In the genomic region with DNA sequence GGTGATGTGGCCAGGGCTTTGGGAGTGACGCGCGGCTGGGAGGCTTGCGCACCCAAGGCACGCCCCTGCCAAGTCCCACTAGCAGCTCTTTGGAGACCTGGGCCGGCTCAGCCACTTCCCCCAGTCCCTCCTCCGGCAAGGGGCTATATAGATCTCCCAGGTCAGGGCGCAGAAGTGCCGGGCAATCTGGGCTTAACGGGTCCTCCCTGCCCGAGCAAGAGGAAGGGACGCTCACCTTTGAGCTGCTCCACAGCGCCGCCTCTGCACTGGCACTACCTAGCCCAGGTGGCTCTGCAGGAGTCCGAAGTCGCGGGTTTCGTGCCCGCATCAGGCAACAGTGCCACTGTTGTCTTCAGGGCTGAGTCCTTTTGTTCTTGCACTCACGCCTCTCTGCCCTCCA, we compare ENCODE assay signal across 9 mouse cellular contexts. TPM values are rescaled to one million over a fixed set of nuclear protein-coding genes. Genes with fewer than 3 reads are reported as not detected.
DNase-seq lines count a peak whose midpoint lies in the region; ATAC-seq and TF ChIP-seq lines count a peak whose summit lies in the region.
"Had no signal": no experiment of that assay in that cellular context is flagged by ENCODE, and none has a peak within 500 bp of the region (broad histone marks: within the 10 kb centered on the region; RNA-seq: fewer than 3 reads in every experiment).

A gene (plus strand): TSS at position 177 of the 400 bp plus-strand sequence.

- TF ChIP-seq CTCF in intestine, postnatal 0 days (IDR thresholded peaks at IDR 0.05; ENCODE audit: low read depth): peak; percentile 55

- no peaks in the 10 kb centered on the region for H3K36me3 ChIP-seq in heart, embryonic 12.5 days
- no peaks in the 10 kb centered on the region for H3K36me3 ChIP-seq in embryonic facial prominence, embryonic 12.5 days
- H3K36me3 ChIP-seq in intestine, postnatal 0 days (ENCODE audit: control insufficient read depth, insufficient read depth): no peaks in the 10 kb centered on the region
- H3K36me3 ChIP-seq in neural tube, embryonic 14.5 days (ENCODE audit: control insufficient read depth, insufficient read depth, low read length): no peaks in the 10 kb centered on the region
- H3K36me3 ChIP-seq: G1E had no signal

- H3K4me2 ChIP-seq in heart, embryonic 12.5 days: peak within 1 kb of the TSS; percentile 73
- H3K4me2 ChIP-seq in embryonic facial prominence, embryonic 12.5 days (replicated peaks): peak within 1 kb of the TSS; percentile 53
- H3K4me2 ChIP-seq in intestine, postnatal 0 days (replicated peaks; ENCODE audit: low read depth): peak within 1 kb of the TSS; percentile 58
- peak within 1 kb of the TSS; percentile 30 for H3K4me2 ChIP-seq in neural tube, embryonic 14.5 days (ENCODE audit: low read depth, low read length)

- ATAC-seq in heart, embryonic 12.5 days (ENCODE audit: insufficient number of reproducible peaks, low FRiP score): no peak
- ATAC-seq in embryonic facial prominence, embryonic 12.5 days (ENCODE audit: insufficient number of reproducible peaks, insufficient read depth, low FRiP score, low TSS enrichment): no peak
- peak; percentile 54; the same call in 1 of the 2 replicates for ATAC-seq in intestine, postnatal 0 days
- 0 out of 2 replicates have a peak, but pooled peaks have one; percentile 28 for ATAC-seq in neural tube, embryonic 14.5 days (ENCODE audit: low read depth)

- peaks cover 8% of the 10 kb centered on the region for H3K4me1 ChIP-seq in heart, embryonic 12.5 days (replicated peaks)
- H3K4me1 ChIP-seq in embryonic facial prominence, embryonic 12.5 days: no peaks in the 10 kb centered on the region
- no peaks in the 10 kb centered on the region for H3K4me1 ChIP-seq in intestine, postnatal 0 days (replicated peaks; ENCODE audit: control insufficient read depth, insufficient read depth, low read length)
- no peaks in the 10 kb centered on the region for H3K4me1 ChIP-seq in neural tube, embryonic 14.5 days (ENCODE audit: control insufficient read depth, insufficient read depth, low read length)

- no peak for DNase-seq in heart, postnatal 25 days (ENCODE audit: low spot score)
- DNase-seq in Muller cell, postnatal 12 days (ENCODE audit: inconsistent ontology term): peak; percentile 11
- DNase-seq in spleen, adult 12 weeks (ENCODE audit: low spot score): no peak
- DNase-seq in c-Kit-positive CD71-positive TER-119-positive erythroid progenitor cells, embryonic 14.5 days (ENCODE audit: low spot score): no peak

- WGBS in heart, embryonic 12.5 days: 3% methylated on average over 18 of the region's 20 CpGs
- WGBS in embryonic facial prominence, embryonic 12.5 days: 2% methylated on average over 20 of the region's 20 CpGs
- WGBS in intestine, postnatal 0 days: 3% methylated on average over 20 of the region's 20 CpGs
- 1% methylated on average over 20 of the region's 20 CpGs for WGBS in neural tube, embryonic 14.5 days

- H3K4me3 ChIP-seq in heart, embryonic 12.5 days: peak within 1 kb of the TSS; percentile 41
- peak within 1 kb of the TSS; percentile 27 for H3K4me3 ChIP-seq in embryonic facial prominence, embryonic 12.5 days
- H3K4me3 ChIP-seq in intestine, postnatal 0 days (ENCODE audit: low read depth, low read length): peak within 1 kb of the TSS; percentile 1; the same call in 1 of the 2 replicates
- H3K4me3 ChIP-seq in neural tube, embryonic 14.5 days (ENCODE audit: low read depth, low read length): no peak within 1 kb of the TSS

- no peak within 1 kb of the TSS for H3K27ac ChIP-seq in heart, embryonic 12.5 days (ENCODE audit: poor library complexity, severe bottlenecking)
- H3K27ac ChIP-seq in embryonic facial prominence, embryonic 12.5 days: no peak within 1 kb of the TSS
- H3K27ac ChIP-seq in intestine, postnatal 0 days (ENCODE audit: low read depth, low read length): no peak within 1 kb of the TSS
- H3K27ac ChIP-seq in neural tube, embryonic 14.5 days (ENCODE audit: low read depth, low read length): no peak within 1 kb of the TSS

- H3K9me3 ChIP-seq in heart, embryonic 12.5 days (replicated peaks): no peaks in the 10 kb centered on the region
- no peaks in the 10 kb centered on the region for H3K9me3 ChIP-seq in embryonic facial prominence, embryonic 12.5 days
- no peaks in the 10 kb centered on the region for H3K9me3 ChIP-seq in intestine, postnatal 0 days (ENCODE audit: control insufficient read depth)
- H3K9me3 ChIP-seq in neural tube, embryonic 14.5 days (ENCODE audit: control insufficient read depth, low read length): no peaks in the 10 kb centered on the region
- H3K9me3 ChIP-seq: G1E had no signal

- intact Hi-C loops in heart, postnatal 25 days (cut with DNase I): no loop called here

- H3K9ac ChIP-seq in heart, embryonic 12.5 days: no peak within 1 kb of the TSS
- 0 out of 2 replicates have a peak within 1 kb of the TSS, but pooled peaks have one; percentile 4 for H3K9ac ChIP-seq in embryonic facial prominence, embryonic 12.5 days
- no peak within 1 kb of the TSS for H3K9ac ChIP-seq in intestine, postnatal 0 days (ENCODE audit: low read depth, low read length)
- no peak within 1 kb of the TSS for H3K9ac ChIP-seq in neural tube, embryonic 14.5 days (replicated peaks; ENCODE audit: low read depth, low read length)

- H3K27me3 ChIP-seq in heart, embryonic 12.5 days (replicated peaks): peaks cover 46% of the 10 kb centered on the region
- peaks cover 21% of the 10 kb centered on the region for H3K27me3 ChIP-seq in embryonic facial prominence, embryonic 12.5 days
- peaks cover 21% of the 10 kb centered on the region; the same call in 1 of the 2 replicates for H3K27me3 ChIP-seq in intestine, postnatal 0 days (replicated peaks; ENCODE audit: control insufficient read depth, insufficient read depth, low read length)
- H3K27me3 ChIP-seq in neural tube, embryonic 14.5 days (ENCODE audit: control insufficient read depth, insufficient read depth, low read length): 0 out of 2 replicates have a peak, but pooled peaks cover 4% of the 10 kb centered on the region

RNA-seq across cellular contexts. Expression of the gene that starts here (rescaled TPM):
- not detected in 2 replicates for polyA plus RNA-seq in heart, embryonic 12.5 days (2016; fragmentation: Nextera tagmentation; extraction: Ambion mirVana)
- total RNA-seq in heart, postnatal 25 days (2021): 10 to 100 TPM in 1 of 2 experiments, 1 to 10 TPM in 1; 8.2 to 10.2 TPM
- not detected in 2 replicates for polyA plus RNA-seq in embryonic facial prominence, embryonic 12.5 days (2016; fragmentation: Nextera tagmentation; extraction: Ambion mirVana)
- not detected in 2 replicates for polyA plus RNA-seq in intestine, postnatal 0 days (2015; fragmentation: Nextera tagmentation; extraction: Ambion mirVana)
- polyA plus RNA-seq in neural tube, embryonic 14.5 days (2014; fragmentation: Nextera tagmentation; extraction: Ambion mirVana): 0.44 TPM in 1 of 2 replicates, not detected in the other
- total RNA-seq: G1E had no signal
- polyA plus RNA-seq: G1E had no signal

Comparison
In these comparisons a context has a peak if more than half of its experiments do, and no peak if none do; other contexts are left out.
1. Peak in ATAC-seq, H3K4me3 ChIP-seq and H3K4me2 ChIP-seq in intestine, postnatal 0 days; RNA of the gene not detected or under 1 TPM.
2. Peak in ATAC-seq and H3K4me2 ChIP-seq in neural tube, embryonic 14.5 days; RNA of the gene not detected or under 1 TPM.